11 mouse cellular contexts compared by ENCODE assay signal in the genomic region with DNA sequence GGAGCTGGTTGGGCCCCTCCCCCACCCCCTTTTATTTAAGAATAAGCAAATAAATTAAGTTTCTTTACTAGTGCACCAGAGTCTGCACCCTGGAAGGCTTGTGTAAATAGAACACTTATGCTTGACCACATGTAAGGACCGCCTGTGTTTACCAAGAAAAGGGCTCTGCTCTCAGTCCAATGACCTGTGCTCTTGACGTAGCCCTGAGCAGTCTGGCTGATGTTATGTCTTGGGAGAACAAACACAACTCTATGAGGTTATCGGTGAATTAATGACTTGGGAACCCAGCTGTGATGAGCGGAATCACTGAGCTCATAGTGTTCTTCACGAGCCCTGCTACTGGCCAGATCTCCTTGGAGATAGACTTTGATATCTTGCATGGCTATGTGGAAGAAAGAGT. TPM values are rescaled to one million over a fixed set of nuclear protein-coding genes. Genes with fewer than 3 reads are reported as not detected.
DNase-seq lines count a peak whose midpoint lies in the region; ATAC-seq and TF ChIP-seq lines count a peak whose summit lies in the region.
"Had no signal": no experiment of that assay in that cellular context is flagged by ENCODE, and none has a peak within 500 bp of the region (broad histone marks: within the 10 kb centered on the region; RNA-seq: fewer than 3 reads in every experiment).

No protein-coding gene starts in this region.

- no peak overlapping the region for H3K9ac ChIP-seq in intestine, postnatal 0 days (ENCODE audit: low read depth, low read length)
- H3K9ac ChIP-seq: limb, embryonic 12.5 days had no signal

- peak; percentile 77 for ATAC-seq in intestine, postnatal 0 days

- peak overlapping the region; percentile 92 for H3K27ac ChIP-seq in left cerebral cortex, adult 2 months
- no peak overlapping the region for H3K27ac ChIP-seq in intestine, postnatal 0 days (ENCODE audit: low read depth, low read length)
- H3K27ac ChIP-seq: limb, embryonic 12.5 days had no signal

- no peaks in the 10 kb centered on the region for H3K36me3 ChIP-seq in intestine, postnatal 0 days (ENCODE audit: control insufficient read depth, insufficient read depth)
- H3K36me3 ChIP-seq: limb, embryonic 12.5 days had no signal

- peak overlapping the region; percentile 74 for H3K4me3 ChIP-seq in left cerebral cortex, adult 2 months
- no peak overlapping the region for H3K4me3 ChIP-seq in intestine, postnatal 0 days (ENCODE audit: low read depth, low read length)
- H3K4me3 ChIP-seq: limb, embryonic 12.5 days had no signal

- DNase-seq in gastrocnemius, adult 18-20 months (ENCODE audit: low spot score), result peak; percentile 43
- DNase-seq in gastrocnemius, postnatal 4 days (ENCODE audit: low spot score in 2 of 2), result no peak
- DNase-seq in left cerebral cortex, adult 2 months (ENCODE audit: extremely low spot score in 1 of 2, low spot score in 2 of 2), result no peak
- no peak for DNase-seq in left cerebral cortex, adult 18-20 months (ENCODE audit: low spot score in 2 of 2)
- DNase-seq in skeletal muscle tissue, adult 2 months (ENCODE audit: low read depth, low spot score), result peak; percentile 67
- no peak for DNase-seq in ovary, postnatal 14 days (ENCODE audit: low spot score)
- no peak for DNase-seq in retina, embryonic 14.5 days (ENCODE audit: low spot score)
- DNase-seq: B cell, adult 2 months; gastrocnemius, postnatal 25 days had no signal

- no peak for TF ChIP-seq CTCF in left cerebral cortex, adult 2 months (IDR thresholded peaks at IDR 0.05)
- TF ChIP-seq CTCF in intestine, postnatal 0 days (IDR thresholded peaks at IDR 0.05; ENCODE audit: low read depth), result no peak

- no peaks in the 10 kb centered on the region for H3K9me3 ChIP-seq in intestine, postnatal 0 days (ENCODE audit: control insufficient read depth)
- H3K9me3 ChIP-seq: limb, embryonic 12.5 days had no signal

- H3K27me3 ChIP-seq in intestine, postnatal 0 days (replicated peaks; ENCODE audit: control insufficient read depth, insufficient read depth, low read length), result peaks cover 10% of the 10 kb centered on the region; the same call in 1 of the 2 replicates

- H3K4me2 ChIP-seq in intestine, postnatal 0 days (replicated peaks; ENCODE audit: low read depth), result peak overlapping the region; percentile 32

- WGBS in intestine, postnatal 0 days, result 18% methylated on average over 5 of the region's 5 CpGs

- intact Hi-C loops in left cerebral cortex, adult 2 months (cut with DNase I), result loop anchor here (5.0 kb wide), 1 partner anchor 201 kb away; no protein-coding TSS in a partner anchor

- no peaks in the 10 kb centered on the region for H3K4me1 ChIP-seq in intestine, postnatal 0 days (replicated peaks; ENCODE audit: control insufficient read depth, insufficient read depth, low read length)

RNA-seq across cellular contexts. Expression of a gene that starts 1.6 kb away (rescaled TPM):
- 10 to 100 TPM; 22.6 to 23.3 TPM for total RNA-seq in gastrocnemius, adult 18-20 months (2021)
- 10 to 100 TPM; 66.3 to 66.6 TPM for total RNA-seq in gastrocnemius, postnatal 4 days (2021)
- 10 to 100 TPM; 52.6 to 53.0 TPM for total RNA-seq in left cerebral cortex, adult 2 months (2021)
- 10 to 100 TPM; 51.6 to 52.7 TPM for total RNA-seq in left cerebral cortex, adult 18-20 months (2021)
- 16.1 and 16.5 TPM in 2 replicates for polyA plus RNA-seq in intestine, postnatal 0 days (2015; fragmentation: Nextera tagmentation; extraction: Ambion mirVana)

RNA-seq across cellular contexts. Expression of a gene that starts 36.4 kb away (rescaled TPM):
- total RNA-seq in gastrocnemius, adult 18-20 months (2021), result not detected
- total RNA-seq in gastrocnemius, postnatal 4 days (2021), result under 1 TPM in 1 of 2 experiments, not detected in 1; 0.10 TPM
- not detected for total RNA-seq in left cerebral cortex, adult 2 months (2021)
- under 1 TPM in 1 of 2 experiments, not detected in 1; 0.09 TPM for total RNA-seq in left cerebral cortex, adult 18-20 months (2021)
- polyA plus RNA-seq in intestine, postnatal 0 days (2015; fragmentation: Nextera tagmentation; extraction: Ambion mirVana), result 0.13 and 0.52 TPM in 2 replicates
- total RNA-seq: gastrocnemius, postnatal 25 days had no signal

Comparison
In these comparisons a context has a peak if more than half of its experiments do, and no peak if none do; other contexts are left out.
1. DNase-seq: peak in gastrocnemius, adult 18-20 months (single experiment) and skeletal muscle tissue, adult 2 months (single experiment); none in gastrocnemius, postnatal 4 days (0 of 2), left cerebral cortex, adult 2 months (0 of 2), left cerebral cortex, adult 18-20 months (0 of 2), ovary, postnatal 14 days (single experiment) and retina, embryonic 14.5 days (single experiment).